Mouse (Mus musculus) stomach, postnatal 0 days (tissue): Measurements from ENCODE around the gene Pdcd7.

Experiments used
- CTCF ChIP-seq: IDR thresholded peaks from 2 replicates; pipeline ENCODE4 v1.5.1; 2016; ENCODE audit warnings: antibody characterized with exemption, low read depth, mild to moderate bottlenecking, moderate library complexity
- EP300 ChIP-seq: optimal IDR thresholded peaks from 2 replicates; pipeline ENCODE3; 2016; ENCODE audit warnings: antibody characterized with exemption

- TF ChIP-seq CTCF (no peak), EP300 (no peak)
These were observed 59.2 kb downstream of the Pdcd7 start for GRCm38 (mm10) chr9:65405184-65405449.
